Mouse (Mus musculus) right cerebral cortex, postnatal 25 days (tissue): Measurements from ENCODE around the gene Pdpr.
A peak's percentile ranks its signal among the peaks of the same experiment; 100 is the strongest.
"Not testable (repeated sequence)": the region's sequence is repeated elsewhere in the genome, so short reads cannot be mapped to it uniquely, and the experiment has no call there.

Experiments
- DNase-seq: peaks from one replicate; pipeline ENCODE4 v3.0.0; 2022

The Pdpr gene

GRCm38 (mm10) chr8:111093865-111094718, at the start of gene Pdpr:
Gene Pdpr, plus strand, starts transcription at chr8:111094630.
- DNase-seq, result peak; percentile 92

GRCm38 (mm10) chr8:111048694-111049093, 45.7 kb upstream of the Pdpr start:
- DNase-seq, result no peak

DNA sequence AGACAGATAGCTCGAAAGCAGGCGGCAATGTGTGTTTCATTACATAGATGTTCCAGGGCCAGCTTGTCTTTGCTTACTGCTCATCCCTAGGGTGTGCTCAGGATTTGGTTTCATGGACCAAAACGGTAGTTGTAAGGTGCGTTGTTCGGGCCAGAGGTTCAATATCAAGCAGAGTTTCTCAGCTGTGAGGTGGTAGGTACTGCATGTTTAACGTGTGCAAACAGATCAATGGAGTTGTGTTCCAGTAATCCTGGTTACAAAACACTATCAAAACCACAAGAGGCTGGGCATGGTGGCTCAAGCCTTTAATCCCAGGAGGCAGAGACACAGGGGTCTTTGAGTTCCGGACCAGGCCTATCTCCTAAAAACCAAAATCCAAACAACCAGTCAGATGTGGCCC, 45.3 kb upstream of the Pdpr start:
- no peak for DNase-seq

GRCm38 (mm10) chr8:111053827-111054518, 40.5 kb upstream of the Pdpr start:
- no peak for DNase-seq

- no peak for DNase-seq
These were observed 39.3 kb upstream of the Pdpr start for GRCm38 (mm10) chr8:111055031-111055634.

DNA sequence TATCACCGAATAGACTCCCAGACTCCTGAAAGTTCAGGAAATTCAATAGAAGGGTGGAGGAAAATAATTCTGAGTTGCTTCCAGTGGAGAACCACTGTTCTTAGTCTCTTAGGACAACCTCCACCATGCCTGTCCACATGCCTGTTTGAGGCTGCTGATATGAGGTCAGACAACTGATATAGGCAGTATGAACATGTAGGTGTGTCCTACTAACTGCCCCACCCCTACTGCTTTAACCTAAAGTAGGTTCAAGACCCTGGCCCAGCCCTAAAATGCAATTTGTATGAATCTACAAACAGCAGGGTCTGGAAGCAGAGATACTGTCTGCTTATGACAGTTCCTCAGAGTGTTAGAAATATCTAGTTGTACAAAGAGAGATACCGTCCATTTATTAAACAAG, 38.8 kb upstream of the Pdpr start:
- DNase-seq, result no peak

- DNase-seq, result peak; percentile 93
These were observed 38.2 kb upstream of the Pdpr start, which contains the start of gene Exosc6 for GRCm38 (mm10) chr8:111056158-111056663. Gene Exosc6, plus strand, starts transcription at chr8:111056339.

DNA sequence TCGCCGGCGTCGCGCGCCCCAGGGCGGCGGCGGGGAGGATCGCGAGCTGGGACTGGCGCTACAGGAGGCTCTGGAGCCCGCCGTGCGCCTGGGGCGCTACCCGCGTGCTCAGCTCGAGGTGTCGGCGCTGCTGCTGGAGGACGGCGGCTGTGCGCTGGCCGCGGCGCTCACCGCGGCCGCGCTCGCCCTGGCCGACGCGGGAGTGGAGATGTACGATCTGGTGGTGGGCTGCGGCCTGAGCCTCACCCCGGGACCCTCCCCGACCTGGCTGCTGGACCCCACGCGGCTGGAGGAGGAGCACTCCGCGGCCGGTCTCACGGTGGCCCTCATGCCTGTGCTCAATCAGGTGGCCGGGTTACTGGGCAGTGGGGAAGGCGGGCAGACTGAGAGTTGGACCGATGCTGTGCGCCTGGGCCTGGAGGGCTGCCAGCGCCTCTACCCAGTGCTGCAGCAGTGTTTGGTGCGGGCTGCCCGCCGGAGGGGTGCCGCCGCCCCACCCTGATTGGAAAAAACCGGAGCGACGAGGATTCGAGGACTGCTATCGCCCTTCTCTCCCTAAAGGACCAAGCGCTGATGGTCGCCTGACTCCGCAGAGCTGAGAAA, 37.6 kb upstream of the Pdpr start:
- DNase-seq, result peak; percentile 37

DNA sequence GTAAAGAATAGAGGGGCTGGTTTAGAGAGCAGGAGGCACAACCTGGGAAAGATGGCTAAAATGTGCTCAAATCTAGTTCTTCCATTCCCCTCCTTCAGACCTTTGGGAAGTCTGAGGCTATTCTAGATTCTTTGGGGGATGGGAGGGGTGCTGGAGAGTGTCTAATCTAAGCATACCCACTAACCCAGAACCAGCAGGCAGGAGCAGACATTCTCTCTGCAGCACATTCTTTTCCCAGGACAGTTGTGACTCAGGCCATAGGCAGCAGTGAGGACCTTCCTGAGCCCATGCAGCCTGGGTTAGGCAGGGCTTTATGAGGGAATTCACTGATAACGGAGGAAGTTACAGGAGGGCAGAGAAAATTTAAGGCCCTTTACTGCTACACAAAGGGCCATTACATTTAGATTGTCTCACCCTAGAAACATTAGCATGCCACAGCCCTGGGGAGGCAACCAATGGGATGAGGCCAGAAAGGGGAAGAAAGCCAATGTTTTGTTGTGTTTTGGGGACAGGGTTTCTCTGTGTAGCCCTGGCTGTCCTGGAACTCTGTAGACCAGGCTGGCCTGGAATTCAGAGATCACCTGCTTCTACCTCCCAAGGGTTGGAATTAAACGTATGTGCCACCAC, 35.4 kb upstream of the Pdpr start:
- DNase-seq, result no peak

DNA sequence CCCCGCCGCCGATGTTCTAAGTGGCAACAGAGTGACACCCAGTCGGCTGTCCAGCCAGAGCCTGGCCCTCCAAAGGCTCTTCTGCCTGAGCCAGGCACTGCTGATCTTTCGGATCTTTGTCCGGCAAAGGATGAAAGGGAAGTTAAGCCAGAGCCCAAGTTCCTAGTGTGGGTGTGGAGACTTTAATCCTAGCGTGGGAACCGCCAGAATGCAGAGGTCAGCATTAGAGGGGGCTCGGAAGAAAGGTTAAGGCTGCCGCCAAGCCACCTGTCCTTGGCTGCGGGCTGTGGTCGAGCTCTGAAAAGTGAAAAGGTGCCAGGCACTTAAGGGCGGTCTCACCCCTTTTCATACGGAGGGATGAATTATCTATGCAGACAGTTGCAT, 32.8 kb upstream of the Pdpr start:
- no peak for DNase-seq

GRCm38 (mm10) chr8:111062072-111062757, 32.2 kb upstream of the Pdpr start:
- DNase-seq, result peak; percentile 90

DNA sequence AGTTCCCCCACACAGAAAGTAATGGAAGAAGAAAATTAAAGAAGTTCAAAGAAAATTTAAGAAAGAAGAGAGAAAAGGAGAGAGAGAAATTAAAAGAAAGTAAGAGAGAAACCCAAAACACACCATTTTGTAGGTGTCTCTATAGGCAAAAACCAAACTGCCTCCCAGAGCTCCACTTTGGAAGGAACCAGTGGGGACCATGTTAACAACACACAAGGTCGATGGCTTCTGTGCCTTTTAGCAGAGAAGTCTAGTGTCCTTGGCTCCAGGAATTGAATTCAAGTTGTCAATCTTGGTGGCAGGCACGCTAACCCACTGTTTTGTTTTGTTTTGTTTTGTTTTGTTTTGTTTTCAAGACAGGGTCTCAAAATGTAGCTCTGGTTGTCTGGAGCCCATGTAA, 31.5 kb upstream of the Pdpr start:
- no peak for DNase-seq

GRCm38 (mm10) chr8:111066308-111066707, 28.1 kb upstream of the Pdpr start:
- no peak for DNase-seq

DNA sequence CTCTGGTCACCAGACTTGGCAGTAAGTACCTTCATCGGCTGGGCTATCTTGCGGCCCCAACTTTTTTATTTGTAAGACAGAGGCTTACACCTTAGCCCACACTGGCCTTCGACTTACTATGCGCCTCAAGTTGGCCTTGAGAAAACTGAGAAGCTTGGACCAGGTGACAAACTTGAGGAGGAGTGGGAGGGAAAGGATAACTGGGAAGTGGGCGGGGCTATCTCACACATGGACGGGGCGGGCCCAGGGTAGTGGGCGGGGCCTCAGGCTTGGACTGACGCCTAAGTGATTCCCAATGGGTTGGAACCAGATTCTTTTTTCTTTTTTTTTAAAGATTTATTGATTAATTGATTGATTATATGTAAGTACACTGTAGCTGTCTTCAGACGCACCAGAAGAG, 27.0 kb upstream of the Pdpr start:
- DNase-seq, result no peak

GRCm38 (mm10) chr8:111068660-111069059, 25.8 kb upstream of the Pdpr start:
- DNase-seq, result not testable (repeated sequence)

- DNase-seq, result peak; percentile 59
These were observed 18.5 kb upstream of the Pdpr start for GRCm38 (mm10) chr8:111075926-111076325.

GRCm38 (mm10) chr8:111079461-111079860, 15.0 kb upstream of the Pdpr start:
- DNase-seq, result no peak

DNA sequence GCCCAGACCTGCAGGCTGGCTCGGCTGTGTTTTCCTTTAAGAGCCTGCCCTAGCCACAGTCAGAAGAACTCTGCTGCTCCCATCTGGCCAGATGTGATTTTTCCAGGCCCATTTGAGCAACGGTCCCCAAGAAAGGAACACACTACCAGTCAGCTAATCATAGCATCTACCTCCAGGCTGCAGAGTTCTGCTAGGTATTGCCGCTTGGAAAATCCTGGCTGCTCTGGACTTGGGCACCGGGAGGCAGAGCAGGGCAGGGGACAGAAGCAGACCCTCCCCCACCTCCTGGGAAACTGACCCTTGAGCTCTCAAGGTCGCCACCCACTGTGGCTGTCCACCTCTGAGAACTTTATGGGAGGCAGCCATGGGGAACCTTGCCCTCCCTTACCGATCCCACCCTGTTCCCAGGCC, 14.6 kb upstream of the Pdpr start:
- DNase-seq, result no peak

DNA sequence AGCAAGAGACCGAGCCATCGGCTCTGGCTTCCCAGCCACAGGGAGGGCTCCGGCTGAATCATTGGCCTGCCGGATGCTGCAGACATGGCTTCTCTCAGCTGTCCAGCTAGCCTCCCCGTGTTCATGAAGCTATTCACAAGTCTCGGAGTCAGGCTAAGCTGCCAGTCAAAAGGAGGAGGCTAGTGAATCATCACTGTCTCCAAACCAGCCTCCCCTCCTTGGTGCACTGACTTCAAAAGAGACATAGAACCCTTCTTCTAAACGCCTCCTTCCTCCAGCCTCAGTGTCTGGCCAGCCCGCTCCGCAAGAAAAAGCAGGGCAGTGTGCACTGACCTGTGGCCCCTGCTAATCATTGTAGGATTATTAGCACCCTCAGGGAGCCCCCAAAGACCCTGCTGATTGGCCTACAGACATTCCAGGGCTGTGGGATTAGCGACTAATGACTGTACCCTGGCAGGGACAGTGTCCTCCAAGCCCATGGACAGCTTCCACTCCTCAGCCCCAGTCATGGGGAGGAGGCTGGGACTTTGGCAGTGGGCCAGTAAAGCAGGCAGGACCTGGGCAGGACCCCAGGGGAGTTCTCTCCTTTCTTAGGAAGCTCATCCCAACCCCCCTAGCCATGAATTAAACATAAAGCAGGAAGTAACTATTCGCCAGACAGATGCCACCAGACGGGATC, 12.7 kb upstream of the Pdpr start:
- no peak for DNase-seq

DNA sequence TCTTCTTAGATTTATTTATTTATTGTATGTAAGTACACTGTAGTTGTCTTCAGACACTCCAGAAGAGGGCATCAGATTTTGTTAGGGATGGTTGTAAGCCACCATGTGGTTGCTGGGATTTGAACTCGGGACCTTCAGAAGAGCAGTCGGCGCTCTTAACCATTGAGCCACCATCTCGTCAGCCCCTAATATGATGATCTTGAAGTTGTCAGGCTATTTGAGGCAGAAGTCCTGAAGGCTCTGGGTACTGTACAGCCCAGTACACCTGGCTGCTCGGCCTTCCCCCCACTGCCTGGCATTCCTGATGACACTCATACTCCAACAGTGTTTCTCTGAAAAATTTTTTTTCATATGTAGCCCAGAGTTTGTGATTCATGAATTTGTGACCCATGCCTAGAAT, 10.5 kb upstream of the Pdpr start:
- not testable (repeated sequence) for DNase-seq

DNA sequence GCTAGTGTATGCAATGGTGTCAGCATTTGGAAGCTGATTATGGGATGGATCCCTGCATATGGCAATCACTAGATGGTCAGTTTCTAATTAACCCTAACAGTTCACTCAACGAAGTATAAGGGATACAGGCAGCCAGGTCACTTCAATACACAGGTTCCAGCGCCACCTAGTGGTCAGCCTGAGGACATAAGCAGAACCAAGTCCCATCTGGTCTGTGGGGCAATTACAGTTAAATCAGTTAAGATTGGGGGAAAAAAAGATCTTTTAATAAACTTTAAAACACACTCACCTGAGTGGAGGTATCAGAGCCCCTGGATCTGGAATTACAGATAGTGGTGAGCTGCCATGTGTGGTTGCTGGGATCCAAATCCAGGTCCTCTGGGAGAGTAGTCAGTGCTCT, 4.3 kb upstream of the Pdpr start:
- peak; percentile 68 for DNase-seq
